Mouse (Mus musculus): ENCODE results near the gene Rab24.

Gene Rab24

DNA sequence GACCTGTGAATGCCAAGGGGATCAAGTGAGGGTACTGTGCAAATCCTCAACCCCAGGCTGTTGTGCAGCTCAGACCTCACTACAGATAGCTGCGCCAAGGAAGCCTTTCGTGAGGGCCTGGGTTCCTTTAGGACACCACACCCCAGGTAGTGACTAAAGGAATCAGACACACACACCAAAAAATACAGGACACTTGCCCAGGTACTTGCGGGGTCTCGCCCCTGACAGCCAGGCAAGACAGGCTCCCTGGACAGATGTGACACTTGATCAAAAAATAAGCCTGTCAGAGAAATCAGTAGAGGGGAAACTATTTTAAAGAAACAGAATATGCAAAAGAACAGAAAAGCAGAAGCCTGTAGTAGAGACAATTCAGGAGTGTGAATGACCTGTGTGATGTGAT lies 6.9 kb upstream of the Rab24 start:
- peak; percentile 22 for DNase-seq

DNA sequence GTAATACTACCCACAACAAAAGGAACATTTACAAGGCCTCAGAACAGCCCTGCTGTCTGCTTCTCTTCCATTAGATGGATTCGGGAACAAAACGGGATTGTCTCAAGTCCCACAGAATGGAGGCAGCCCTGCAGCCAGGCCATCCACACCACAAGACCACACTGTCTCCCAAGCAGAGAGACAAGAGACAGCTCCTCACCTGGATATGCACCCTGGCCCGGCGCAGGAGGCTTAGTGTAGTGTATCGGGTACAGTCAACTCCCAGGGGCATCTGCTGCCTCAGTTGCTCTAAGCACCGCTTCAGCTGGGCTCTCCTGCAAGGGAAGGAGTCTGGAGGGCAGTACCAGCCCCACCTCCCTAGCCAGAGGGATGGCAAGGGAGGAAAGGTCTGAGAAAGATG lies 6.4 kb upstream of the Rab24 start:
- DNase-seq: peak; percentile 25

DNA sequence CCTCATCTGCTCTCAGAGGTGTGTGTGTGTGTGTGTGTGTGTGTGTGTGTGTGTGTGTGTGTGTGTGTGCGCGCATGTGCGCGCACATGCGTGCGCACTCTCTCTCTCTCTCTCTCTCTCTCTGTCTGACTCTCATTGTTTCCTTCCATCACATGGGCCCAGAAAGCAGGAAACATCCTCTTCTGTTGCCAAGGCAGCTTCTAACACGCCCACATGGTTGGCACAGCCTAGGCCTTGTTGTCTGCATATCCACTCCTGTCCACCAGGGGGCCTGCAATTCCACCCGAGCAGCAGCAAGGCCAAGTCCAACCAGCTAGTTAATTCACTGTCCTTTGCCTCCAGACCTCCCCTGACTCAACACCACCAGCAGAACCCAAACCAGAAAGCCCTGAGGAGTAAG lies 5.9 kb upstream of the Rab24 start:
- peak; percentile 85 for DNase-seq

DNA sequence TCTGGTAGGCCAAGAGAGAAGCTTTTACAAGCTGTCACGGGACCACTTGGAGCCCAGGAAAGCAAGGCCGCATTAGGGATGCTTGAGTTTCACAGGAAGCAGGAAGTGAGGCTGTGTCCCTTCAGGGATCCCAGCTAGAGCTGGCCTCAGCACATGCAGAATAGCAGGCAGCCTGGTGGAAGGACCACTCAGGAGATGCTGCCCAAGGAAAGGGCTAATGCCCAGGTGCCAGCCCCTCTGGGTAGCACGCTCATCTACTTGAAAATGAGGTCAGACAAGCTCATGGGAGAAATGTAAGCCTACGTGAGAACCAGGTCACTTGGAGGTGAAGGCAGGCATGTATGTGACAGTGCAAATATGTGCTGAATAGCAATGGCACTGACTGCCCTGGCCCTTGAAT lies 5.4 kb upstream of the Rab24 start:
- DNase-seq: peak; percentile 19

DNA sequence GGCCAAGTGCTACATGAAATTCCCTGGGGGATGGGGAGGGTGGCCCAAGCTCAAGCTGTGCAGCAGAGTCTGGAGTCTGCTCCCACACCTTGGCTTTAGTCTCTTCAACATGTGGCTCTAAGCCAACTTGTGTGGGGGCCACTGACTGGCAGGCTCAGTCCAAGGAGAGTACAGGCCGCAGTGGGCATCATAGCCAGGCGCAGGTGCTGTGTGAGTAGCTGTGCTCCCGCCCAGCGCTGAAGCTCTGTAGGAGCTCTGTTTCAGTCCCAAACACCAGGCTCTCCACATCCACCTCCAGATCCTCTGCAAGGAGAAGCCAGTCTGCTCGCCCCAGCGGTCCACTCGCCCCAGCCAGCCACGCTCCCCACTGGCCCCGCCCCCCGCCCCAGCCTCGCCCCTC lies 3.9 kb upstream of the Rab24 start:
- DNase-seq: peak; percentile 20

DNA sequence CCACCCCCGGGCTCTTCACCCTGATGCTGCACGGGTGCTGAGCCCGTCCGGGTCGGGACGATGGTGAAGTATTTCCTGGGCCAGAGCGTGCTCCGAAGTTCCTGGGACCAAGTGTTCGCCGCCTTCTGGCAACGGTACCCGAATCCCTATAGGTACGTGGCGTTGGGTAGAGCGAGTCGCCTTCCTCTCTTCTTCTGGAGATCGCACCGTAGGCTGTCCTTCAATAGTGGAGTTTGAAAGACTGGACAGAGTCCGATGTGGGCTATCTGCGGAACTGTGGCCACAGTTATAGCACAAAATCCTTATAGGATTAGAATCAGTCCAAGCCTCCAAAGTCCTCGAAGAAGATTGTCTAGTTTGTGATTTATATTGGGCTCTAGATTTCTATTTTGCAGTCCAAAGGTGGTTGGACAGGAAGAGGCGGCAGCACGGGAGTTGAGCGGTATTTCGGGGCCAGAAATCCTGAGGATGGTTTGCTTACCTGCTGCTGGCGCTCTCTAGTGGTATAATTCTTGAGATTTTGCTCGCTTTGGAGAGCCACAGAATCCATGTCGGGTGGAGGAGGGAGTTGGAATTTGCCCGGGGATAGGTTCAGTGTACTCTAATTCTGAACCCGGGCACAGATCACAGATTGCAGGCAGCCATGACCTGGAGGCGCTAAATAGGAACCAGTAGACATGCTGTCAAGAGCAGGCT lies 532 bp upstream of the Rab24 start:
- peak; percentile 76 for DNase-seq

DNA sequence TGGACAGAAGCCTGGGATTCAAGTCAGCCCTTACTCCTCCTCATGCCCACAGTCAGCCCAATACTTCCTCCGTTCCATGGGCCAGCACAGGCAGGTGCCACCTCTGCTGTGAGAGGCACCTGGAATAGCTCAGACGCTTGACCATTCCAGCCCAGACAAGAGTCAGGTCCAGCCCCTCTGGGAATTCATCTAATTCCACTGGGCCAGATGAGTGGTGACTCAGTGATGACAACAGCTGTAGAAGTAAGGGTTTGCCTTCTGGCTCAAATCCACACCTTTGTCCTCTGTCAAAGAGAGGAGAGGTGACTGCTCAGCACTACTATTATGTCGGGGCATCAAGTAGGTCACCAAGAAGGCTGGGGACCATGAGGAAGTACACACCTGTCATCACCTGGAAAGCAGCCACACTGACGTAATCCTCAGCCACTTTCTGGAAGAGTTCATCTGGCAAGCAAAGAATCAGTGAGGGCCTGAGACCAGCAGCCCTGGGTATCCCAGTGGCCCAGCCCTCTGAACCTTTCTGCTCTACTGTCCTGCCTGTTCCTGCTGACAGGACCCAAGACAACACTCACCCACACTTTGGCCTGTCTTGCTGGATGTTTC lies 1.7 kb downstream of the Rab24 start, which contains the start of gene Prelid1:
Gene Prelid1, plus strand, starts transcription at position 570 of the 603 bp plus-strand sequence.
- DNase-seq: peak; percentile 60

DNA sequence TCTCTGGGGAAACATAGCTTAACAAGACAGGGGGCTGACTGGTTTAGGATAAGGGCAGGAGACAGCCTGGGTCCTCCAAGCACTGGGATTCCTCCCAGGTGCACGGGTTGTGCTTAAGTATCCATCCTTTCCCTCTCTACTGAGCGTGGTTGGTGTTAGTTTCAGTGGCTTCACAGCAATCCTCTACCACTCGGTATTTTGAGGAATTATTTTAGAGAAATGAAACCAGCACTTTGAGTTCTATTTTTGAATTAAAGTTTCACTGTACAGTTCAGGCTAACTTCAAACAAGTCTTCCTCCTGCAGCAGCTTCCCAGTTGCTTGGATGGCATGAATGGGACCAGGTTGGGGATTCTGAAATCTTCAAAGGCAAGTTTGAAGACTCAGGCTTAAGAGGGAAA lies 3.4 kb downstream of the Rab24 start:
- DNase-seq: no peak

DNA sequence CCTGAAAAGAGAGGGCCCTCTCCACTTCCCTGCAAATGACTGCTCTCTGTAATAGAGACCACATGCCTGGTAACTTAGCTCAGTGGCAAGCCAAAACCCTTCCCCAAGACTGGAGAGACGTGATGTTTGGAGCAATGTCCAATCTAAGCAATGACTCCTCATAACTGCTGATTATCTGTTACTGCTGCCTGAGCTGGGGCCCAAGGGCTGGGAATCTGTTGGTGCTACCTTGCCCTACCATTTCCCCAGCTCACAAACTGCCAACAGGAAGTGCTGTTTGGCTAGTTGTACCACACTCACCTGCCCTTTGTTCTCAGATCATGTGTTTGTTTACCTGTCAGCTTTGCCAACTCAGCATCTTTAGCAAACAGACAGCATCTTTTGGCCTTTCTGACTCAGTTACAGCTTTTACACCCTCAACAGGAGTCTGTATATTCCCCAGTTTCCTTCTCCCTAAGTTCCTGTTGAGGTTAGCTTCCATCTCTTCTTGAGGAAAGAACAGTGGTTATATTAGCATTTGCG lies 6.8 kb downstream of the Rab24 start:
- no peak for DNase-seq

DNA sequence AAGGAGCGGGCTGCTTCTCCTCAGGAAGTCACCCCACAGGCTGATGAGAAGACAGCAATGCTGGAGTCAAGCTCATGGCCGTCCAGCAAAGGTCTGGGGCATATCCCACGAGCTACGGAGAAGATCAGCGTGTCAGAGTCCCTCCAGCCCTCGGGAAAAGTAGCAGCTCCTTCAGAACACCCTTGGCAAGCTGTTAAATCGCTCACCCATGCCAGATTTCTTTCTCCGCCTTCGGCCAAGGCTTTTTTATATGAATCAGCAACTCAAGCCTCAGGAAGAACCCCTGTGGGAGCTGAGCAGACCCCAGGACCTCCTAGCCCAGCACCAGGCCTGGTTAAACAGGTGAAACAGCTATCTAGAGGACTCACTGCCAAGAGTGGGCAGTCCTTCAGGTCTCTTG lies 8.7 kb downstream of the Rab24 start:
- no peak for DNase-seq

DNA sequence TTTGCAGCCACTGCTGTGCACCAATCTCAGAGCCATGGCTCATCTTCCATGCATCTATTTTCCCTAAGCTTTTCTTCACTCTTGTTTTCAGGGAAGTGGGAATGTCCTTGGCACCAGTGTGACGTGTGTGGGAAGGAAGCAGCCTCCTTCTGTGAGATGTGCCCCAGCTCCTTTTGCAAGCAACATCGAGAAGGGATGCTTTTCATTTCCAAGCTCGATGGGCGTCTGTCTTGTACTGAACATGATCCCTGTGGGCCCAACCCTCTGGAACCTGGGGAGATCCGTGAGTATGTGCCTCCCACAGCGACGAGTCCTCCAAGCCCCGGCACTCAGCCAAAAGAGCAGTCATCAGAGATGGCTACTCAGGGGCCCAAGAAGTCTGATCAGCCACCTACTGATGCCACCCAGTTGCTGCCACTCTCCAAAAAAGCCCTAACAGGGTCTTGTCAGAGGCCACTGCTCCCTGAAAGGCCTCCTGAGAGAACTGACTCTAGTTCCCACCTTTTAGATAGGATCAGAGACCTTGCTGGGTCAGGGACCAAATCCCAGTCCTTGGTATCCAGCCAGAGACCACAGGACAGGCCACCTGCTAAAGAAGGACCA lies 9.6 kb downstream of the Rab24 start:
- DNase-seq: no peak

DNA sequence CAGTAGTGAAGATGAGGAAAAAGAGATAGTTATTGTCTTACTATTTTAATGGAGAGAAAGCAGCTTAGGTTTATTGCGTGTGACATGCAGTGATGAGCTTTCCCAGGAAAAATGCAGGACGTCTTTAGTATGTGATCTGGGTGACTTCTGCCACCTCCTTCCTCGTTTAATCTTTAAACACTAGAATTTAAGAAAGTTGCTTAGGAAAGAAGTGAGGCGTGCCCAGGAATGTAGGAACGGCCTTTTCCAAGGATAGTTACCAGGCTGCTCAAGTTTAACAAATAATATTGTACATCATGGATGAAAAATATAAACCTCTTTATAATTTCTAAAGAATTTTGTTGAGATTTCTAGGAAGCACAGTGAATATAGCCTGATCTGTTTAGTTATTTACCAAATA lies 20.8 kb downstream of the Rab24 start:
- DNase-seq: no peak

DNA sequence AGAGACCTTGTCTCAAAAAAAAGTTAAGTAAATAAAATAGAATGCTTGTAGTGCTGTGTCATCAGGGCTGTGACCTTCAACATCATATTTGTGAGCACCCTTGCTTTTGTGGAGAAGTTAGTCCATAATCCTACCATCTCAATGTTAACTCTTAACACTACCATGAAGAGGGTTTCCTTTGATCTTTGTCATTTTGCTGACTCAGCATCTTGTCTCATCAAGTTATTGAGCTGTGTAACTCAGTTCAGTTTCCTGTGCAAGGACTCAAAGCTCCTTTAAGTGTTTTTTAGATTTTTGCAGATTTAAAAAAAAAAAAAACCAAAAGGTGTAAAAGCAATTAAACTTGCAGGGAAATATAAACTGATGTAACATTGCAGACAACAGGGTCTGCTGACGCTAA lies 25.0 kb downstream of the Rab24 start:
- no peak for DNase-seq

DNA sequence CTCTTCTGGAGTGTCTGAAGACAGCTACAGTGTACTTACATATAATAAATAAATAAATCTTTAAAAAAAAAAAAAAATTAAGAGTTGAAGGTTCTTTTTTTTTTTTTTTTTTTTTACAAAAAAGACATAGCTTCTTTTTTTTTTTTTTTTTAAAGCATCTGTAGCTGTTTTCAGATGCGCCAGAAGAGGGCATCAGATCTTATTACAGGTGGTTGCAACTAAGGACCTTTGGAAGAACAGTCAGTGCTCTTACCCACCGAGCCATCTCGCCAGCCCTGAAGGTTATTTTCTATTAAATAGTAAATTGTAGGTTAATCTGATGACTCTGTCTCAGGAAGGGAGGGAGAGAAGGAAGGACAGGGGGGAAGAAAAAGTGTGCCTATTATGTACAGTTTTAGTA lies 32.9 kb downstream of the Rab24 start:
- DNase-seq: no peak

DNA sequence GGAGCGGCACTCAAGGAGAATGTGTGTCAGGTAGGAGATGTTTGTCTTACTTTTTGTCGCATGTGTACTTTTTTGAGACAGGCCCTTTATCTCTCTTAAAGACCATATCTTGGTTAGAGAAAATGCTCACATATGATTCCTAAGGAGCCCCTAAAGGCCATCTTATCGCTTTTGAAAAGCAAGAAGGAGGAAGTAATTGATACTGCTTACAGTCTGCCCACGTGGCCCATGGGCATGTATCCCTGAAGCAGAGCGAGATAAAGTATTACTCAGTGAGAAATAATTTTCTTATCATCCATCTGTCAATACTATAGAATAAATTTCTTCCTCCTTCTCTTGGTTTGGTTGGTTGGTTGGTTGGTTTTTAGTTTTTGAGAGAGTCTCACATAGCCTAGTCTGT lies 44.1 kb downstream of the Rab24 start:
- no peak for DNase-seq

DNA sequence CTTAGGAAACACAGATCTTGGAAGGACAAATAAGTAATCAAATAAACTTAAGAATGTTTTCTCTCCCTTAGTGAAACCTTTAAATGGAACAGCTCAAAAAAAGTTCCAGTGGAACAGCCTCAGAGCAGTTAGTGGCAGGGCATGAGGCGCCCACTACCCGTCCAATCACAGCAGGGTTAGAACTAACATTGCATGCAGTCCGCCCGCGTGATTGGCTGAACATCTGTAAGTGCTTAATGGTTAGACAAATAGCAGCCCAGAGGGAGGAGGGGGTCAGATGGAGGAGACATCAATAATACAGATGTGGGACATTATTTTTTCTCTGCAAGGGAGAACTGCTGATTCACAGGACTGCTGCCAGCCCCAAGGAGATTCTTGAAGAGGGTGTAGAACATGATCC lies 44.5 kb downstream of the Rab24 start:
- DNase-seq: no peak

All from cerebellum, adult 9-10 months (tissue).